Mouse (Mus musculus): Measurements from ENCODE around the gene Actl6b.

Gene Actl6b

GRCm38 (mm10) chr5:137553411-137553837 is at the start of gene Actl6b:
Gene Actl6b (plus strand): TSS chr5:137553517.
- DNase-seq (ENCODE audit: inconsistent ontology term): peak; percentile 82

GRCm38 (mm10) chr5:137504041-137504440 is 49.3 kb upstream of the Actl6b start:
- DNase-seq (ENCODE audit: inconsistent ontology term): no peak

- DNase-seq (ENCODE audit: inconsistent ontology term): peak; percentile 65
Measured at GRCm38 (mm10) chr5:137510014-137510501, 43.3 kb upstream of the Actl6b start.

DNA sequence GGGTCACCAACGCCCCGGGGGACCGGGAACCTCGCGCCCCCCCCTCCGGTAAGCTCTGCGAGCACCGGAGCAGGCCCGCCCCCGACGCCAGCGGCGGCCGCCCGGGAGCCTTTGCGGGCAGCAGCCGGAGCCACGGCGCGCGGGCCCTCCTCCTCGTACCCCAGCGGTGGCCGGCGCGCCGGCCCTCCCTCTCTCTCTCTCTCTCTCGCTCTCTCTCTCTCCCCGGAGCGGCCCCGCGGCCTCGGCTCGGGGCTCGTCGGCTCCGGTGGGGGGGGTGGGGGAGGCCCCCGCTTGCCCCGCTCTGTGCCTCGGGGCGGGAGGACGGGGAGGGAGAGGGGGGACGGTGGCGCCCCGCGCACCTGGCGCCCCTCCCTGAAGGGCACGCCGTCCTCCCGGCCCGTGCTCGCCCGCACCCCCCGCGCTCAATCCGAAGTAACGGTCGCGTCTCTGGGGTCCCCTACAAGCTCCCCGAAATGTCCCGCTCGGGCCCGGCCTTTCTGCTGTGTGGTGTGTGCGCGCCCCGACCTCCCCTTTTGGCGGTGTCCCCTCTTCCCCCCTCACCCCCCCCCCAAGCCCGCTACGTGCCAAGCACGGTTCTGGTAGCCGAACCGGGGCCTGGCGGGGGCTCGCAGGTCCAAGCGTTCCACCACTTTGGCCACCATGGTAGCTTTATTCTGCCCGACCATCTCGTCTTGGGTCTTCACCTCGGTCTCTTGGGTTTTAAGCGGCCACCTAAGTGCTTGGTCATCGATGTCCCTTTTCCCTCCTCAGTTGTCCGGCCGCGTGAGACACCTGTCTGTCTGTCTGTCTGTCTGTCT is 42.5 kb upstream of the Actl6b start:
- DNase-seq (ENCODE audit: inconsistent ontology term): peak; percentile 43

DNA sequence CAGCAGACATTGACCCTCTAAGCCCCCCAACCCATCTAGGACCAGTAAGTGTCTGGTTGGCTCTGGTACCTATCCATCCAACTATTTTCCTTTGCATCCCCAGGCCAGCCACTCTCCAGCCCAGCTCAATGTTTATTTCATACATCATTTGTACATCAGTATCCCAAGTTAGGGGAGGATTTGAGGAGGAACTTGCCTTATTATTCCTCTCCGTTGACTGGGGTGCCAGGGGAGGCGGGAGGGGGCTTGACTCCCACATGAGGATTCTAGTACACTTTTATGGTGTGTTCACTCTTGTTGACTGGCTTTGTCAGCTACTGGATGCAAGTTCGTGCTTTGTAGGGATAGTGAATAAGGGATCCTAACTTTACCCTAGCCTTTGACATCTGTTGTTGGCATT is 41.6 kb upstream of the Actl6b start:
- DNase-seq (ENCODE audit: inconsistent ontology term): no peak

DNA sequence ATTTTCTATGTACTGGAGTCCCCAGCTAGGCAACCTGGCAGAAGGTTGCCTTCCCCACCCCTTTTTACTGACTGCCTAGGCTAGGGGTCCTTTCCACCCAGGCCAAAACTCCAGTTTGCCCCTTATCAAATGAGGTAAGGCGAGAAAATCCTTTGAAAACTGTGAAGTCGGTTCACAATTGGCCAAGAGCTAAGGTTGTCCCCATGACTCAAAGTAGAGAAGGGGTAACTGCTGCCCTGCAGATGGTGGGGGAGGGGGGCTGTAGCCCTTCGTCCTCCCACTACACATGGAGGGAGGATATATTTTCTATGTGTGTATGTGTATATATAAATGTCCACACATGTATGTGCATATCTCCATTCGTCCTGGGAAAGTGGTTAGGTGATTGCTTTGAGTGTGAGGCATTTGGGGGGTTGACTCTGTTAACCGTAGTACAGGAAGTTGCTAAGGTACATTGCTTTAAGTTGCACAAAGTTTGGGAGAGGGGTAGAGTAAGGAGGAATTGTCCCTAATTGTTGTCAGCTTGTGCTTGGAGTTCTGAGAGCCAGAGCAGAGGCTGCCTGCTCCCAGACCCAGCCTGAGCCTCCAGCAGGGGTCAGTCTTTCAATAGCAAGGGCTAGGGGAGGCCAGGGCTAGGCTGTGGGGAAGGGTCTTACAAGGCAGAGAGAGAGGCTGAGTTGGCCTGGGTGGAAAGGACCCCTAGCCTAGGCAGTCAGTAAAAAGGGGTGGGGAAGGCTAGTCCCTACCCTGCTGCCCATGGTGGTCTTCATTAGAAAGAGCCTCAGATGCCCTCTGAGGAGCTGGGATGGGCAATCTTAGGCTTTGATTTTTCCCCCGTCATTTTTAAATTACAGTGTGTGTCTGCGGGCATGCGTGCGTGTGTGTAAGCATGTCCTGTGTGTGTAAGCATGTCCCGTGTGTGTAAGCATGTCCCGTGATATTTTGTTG is 40.2 kb upstream of the Actl6b start:
- DNase-seq (ENCODE audit: inconsistent ontology term): no peak

DNA sequence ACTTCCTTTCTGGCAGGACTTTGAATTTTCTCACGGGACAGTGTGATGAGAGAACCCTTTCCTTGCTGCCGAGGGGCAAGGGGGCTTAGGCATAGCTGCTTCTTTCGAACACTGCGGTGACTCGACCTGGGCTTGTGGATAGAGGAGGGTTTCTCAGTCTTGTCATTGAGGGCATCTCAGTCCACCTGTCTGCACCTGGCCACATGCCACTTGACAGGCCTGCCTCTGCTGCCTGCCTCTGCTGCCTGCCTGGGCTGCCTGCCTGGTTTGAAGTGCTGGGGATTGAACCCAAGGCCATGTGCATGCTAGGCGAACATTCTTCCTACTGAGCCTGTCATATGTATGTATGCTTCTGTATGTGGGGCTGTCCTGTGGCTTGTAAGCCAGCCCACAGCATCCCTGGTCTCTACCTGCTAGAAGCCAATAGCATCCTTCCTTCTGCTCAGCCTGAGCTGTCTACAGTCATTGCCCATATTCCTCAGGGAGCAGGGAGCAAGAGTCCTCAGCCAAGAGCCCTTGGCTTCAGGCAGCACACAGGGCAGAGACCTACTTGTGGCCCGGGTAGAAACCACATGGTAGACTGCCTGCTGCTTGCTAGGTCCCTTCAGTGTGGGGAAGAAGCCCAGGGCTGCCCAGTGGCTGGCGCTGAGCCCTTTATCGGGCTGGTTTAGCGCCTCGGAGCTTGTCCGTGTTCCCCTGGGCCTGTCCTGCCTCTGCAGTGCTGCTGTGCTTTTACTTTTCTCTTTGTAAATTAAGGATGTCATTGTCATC is 39.2 kb upstream of the Actl6b start:
- no peak for DNase-seq (ENCODE audit: inconsistent ontology term)

- no peak for DNase-seq (ENCODE audit: inconsistent ontology term)
Measured at GRCm38 (mm10) chr5:137514811-137515210, 38.5 kb upstream of the Actl6b start.

GRCm38 (mm10) chr5:137518436-137518835 is 34.9 kb upstream of the Actl6b start, which contains the start of gene Gigyf1:
Gene Gigyf1 (plus strand): TSS chr5:137518548.
- no peak for DNase-seq (ENCODE audit: inconsistent ontology term)

- DNase-seq (ENCODE audit: inconsistent ontology term): no peak
Measured at GRCm38 (mm10) chr5:137519691-137520550, 33.4 kb upstream of the Actl6b start.

DNA sequence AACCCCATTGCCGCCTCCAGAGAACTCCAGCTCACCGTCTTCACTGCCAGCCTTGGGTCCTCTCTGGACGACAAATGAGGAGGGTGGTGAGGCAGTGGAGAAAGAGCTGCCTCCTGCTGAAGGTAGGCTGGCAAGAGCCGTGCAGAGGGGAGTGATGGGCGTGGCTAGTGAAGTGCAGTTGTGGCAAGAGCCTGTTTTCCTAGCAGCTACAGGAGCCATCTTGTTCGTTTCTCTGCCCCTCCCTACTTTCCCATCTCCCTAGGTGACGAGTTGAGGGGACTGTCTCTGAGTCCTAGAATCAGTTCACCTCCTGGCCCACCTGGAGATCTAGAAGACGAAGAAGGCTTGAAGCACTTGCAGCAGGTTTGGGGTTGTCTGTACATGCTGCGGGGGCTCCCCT is 31.5 kb upstream of the Actl6b start:
- DNase-seq (ENCODE audit: inconsistent ontology term): no peak

DNA sequence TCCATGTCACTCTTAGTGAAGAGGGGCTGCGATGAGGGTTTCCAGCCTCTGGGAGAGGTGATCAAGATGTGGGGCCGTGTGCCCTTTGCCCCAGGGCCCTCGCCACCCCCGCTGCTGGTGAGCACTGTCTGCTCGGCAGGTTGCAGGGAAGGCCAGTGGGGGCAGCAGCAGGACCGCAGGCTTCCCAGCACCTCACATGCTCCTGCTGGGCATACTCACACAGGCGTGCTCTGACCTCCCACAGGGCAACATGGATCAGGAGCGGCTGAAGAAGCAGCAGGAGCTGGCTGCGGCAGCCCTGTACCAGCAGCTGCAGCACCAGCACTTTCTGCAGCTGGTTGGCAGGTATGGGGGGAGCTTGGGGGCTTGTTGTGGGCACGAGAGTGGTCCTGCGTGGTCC is 30.6 kb upstream of the Actl6b start:
- no peak for DNase-seq (ENCODE audit: inconsistent ontology term)

DNA sequence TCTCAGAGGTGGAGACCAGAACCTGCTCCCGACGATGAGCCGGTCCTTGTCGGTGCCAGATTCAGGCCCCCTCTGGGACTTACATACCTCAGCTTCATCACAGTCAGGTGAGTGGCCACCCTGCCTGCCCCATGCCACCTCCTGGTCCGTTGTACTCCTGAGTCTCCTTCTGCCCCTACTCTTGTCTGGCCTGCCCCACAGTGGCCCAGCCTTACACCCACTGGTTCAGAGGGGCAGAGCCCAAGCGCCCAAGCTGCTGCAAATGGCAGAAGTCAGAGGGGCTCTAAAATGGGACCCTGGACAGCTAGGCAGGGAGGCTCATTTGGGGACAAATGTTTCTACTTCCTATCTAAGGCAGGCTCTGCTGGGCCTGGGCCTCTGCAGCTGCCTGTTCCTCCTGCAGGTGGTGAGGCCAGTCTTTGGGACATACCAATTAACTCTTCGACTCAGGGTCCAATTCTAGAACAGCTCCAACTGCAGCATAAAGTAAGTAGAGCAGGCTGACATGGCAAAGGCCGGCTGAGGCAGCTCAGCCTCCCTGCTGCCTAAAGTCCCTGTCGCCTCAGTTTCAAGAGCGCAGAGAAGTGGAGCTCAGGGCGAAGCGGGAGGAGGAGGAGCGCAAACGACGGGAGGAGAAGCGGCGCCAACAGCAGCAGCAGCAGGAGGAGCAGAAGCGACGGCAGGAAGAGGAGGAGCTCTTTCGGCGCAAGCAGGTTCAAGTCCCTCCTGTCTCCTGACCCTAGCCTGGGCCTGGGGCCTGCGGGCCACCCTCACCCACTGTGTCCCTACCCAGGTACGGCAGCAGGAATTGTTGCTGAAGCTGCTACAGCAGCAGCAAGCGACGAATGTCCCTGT is 29.7 kb upstream of the Actl6b start:
- no peak for DNase-seq (ENCODE audit: inconsistent ontology term)

GRCm38 (mm10) chr5:137524251-137524515 is 29.1 kb upstream of the Actl6b start:
- no peak for DNase-seq (ENCODE audit: inconsistent ontology term)

- no peak for DNase-seq (ENCODE audit: inconsistent ontology term)
Measured at GRCm38 (mm10) chr5:137524671-137525070, 28.6 kb upstream of the Actl6b start.

DNA sequence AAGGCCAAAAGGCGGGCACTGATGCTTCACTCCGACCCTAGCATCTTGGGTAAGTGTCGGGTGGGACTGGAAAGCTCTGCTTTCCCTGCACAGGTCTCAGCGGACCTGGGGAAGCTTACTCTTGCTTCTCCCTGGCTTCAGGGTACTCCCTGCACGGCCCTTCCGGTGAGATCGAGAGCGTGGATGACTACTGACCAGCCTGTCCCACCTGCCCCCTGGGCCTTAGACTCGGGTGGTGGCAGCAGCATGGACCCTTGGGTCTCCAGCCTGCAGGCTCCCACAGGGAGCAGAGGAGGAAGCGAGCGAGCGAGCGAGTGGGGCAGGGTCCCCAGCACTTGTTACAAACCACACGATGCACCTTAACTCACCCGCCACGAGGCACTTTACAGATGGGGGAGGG is 27.8 kb upstream of the Actl6b start:
- no peak for DNase-seq (ENCODE audit: inconsistent ontology term)

- peak; percentile 62 for DNase-seq (ENCODE audit: inconsistent ontology term)
Measured at GRCm38 (mm10) chr5:137526192-137526936, 27.0 kb upstream of the Actl6b start.

GRCm38 (mm10) chr5:137527413-137527812 is 25.9 kb upstream of the Actl6b start:
- DNase-seq (ENCODE audit: inconsistent ontology term): no peak

Measured in Muller cell, postnatal 12 days (primary cell).